27 mouse cellular contexts compared by ENCODE assay signal in genomic region chr1:55437095-55437494, GRCm38 (mm10). TPM values are rescaled to one million over a fixed set of nuclear protein-coding genes. Genes with fewer than 3 reads are reported as not detected.
A peak's percentile ranks its signal among the peaks of the same experiment; 100 is the strongest.
DNase-seq lines count a peak whose midpoint lies in the region; ATAC-seq and TF ChIP-seq lines count a peak whose summit lies in the region.
"Had no signal": no experiment of that assay in that cellular context is flagged by ENCODE, and none has a peak within 500 bp of the region (broad histone marks: within the 10 kb centered on the region; RNA-seq: fewer than 3 reads in every experiment).

No protein-coding gene starts in this region.

- no peaks in the 10 kb centered on the region for H3K9me3 ChIP-seq in heart, embryonic 14.5 days (ENCODE audit: control insufficient read depth, low read length)
- H3K9me3 ChIP-seq in lung, embryonic 15.5 days, result no peaks in the 10 kb centered on the region
- no peaks in the 10 kb centered on the region for H3K9me3 ChIP-seq in intestine, postnatal 0 days (ENCODE audit: control insufficient read depth)
- no peaks in the 10 kb centered on the region for H3K9me3 ChIP-seq in stomach, postnatal 0 days (ENCODE audit: control insufficient read depth, low read length)
- H3K9me3 ChIP-seq: forebrain, embryonic 10.5 days; G1E; limb, embryonic 15.5 days; liver, embryonic 15.5 days; neural tube, embryonic 15.5 days had no signal

- DNase-seq in heart, adult 18-20 months, result no peak
- no peak for DNase-seq in lung, postnatal 14 days
- no peak for DNase-seq in stomach, postnatal 0 days (ENCODE audit: low spot score)
- no peak for DNase-seq in embryo, embryonic 11 days
- DNase-seq: B cell, adult 2 months; cerebellum, adult 11 months; cerebellum, adult 9-11 months; forebrain, postnatal 0 days; gastrocnemius, postnatal 14 days; kidney, adult 2 months; left cerebral cortex, postnatal 4 days; right cerebral cortex, adult 18-20 months; right cerebral cortex, postnatal 4 days had no signal

- H3K27ac ChIP-seq in heart, embryonic 14.5 days (replicated peaks in 1 of 2; ENCODE audit: control insufficient read depth in 1 of 2, insufficient read depth in 1 of 2, low read depth in 2 of 2, low read length in 2 of 2), result no peak overlapping the region
- no peak overlapping the region for H3K27ac ChIP-seq in lung, embryonic 15.5 days
- H3K27ac ChIP-seq in intestine, postnatal 0 days (ENCODE audit: low read depth, low read length), result no peak overlapping the region
- no peak overlapping the region for H3K27ac ChIP-seq in stomach, postnatal 0 days (replicated peaks)
- H3K27ac ChIP-seq: forebrain, embryonic 10.5 days; hindbrain, postnatal 0 days; kidney, postnatal 0 days; limb, embryonic 15.5 days; liver, embryonic 15.5 days; macrophage; neural tube, embryonic 15.5 days had no signal

- no peak overlapping the region for H3K9ac ChIP-seq in heart, embryonic 14.5 days (ENCODE audit: low read length)
- no peak overlapping the region for H3K9ac ChIP-seq in lung, embryonic 15.5 days
- H3K9ac ChIP-seq in intestine, postnatal 0 days (ENCODE audit: low read depth, low read length), result no peak overlapping the region
- H3K9ac ChIP-seq in stomach, postnatal 0 days (ENCODE audit: low read length), result no peak overlapping the region
- H3K9ac ChIP-seq: forebrain, postnatal 0 days; limb, embryonic 15.5 days; liver, embryonic 15.5 days; neural tube, embryonic 15.5 days had no signal

- H3K4me1 ChIP-seq in heart, embryonic 14.5 days (ENCODE audit: control insufficient read depth in 2 of 2, insufficient read depth in 2 of 2, low read length in 2 of 2), result peaks cover 3% of the 10 kb centered on the region in 2 experiments; a peak in 1 of 4 replicates
- peaks cover 11% of the 10 kb centered on the region for H3K4me1 ChIP-seq in lung, embryonic 15.5 days
- H3K4me1 ChIP-seq in intestine, postnatal 0 days (replicated peaks; ENCODE audit: control insufficient read depth, insufficient read depth, low read length), result no peaks in the 10 kb centered on the region
- no peaks in the 10 kb centered on the region for H3K4me1 ChIP-seq in stomach, postnatal 0 days (replicated peaks; ENCODE audit: control insufficient read depth, insufficient read depth)
- H3K4me1 ChIP-seq: liver, embryonic 15.5 days; neural tube, embryonic 15.5 days had no signal

- TF ChIP-seq CTCF in intestine, postnatal 0 days (IDR thresholded peaks at IDR 0.05; ENCODE audit: low read depth), result no peak
- no peak for TF ChIP-seq CTCF in stomach, postnatal 0 days (IDR thresholded peaks at IDR 0.05; ENCODE audit: low read depth)

- no peaks in the 10 kb centered on the region for H3K27me3 ChIP-seq in heart, embryonic 14.5 days (ENCODE audit: control insufficient read depth, insufficient read depth, low read length)
- H3K27me3 ChIP-seq in lung, embryonic 15.5 days, result no peaks in the 10 kb centered on the region
- H3K27me3 ChIP-seq in intestine, postnatal 0 days (replicated peaks; ENCODE audit: control insufficient read depth, insufficient read depth, low read length), result no peaks in the 10 kb centered on the region
- H3K27me3 ChIP-seq in stomach, postnatal 0 days (ENCODE audit: control insufficient read depth, insufficient read depth, low read length), result no peaks in the 10 kb centered on the region
- H3K27me3 ChIP-seq: CH12.LX; limb, embryonic 15.5 days; liver, embryonic 15.5 days; neural tube, embryonic 15.5 days; Patski had no signal

- H3K36me3 ChIP-seq in heart, embryonic 14.5 days (ENCODE audit: control insufficient read depth, insufficient read depth, low read length), result no peaks in the 10 kb centered on the region
- H3K36me3 ChIP-seq in lung, embryonic 15.5 days, result no peaks in the 10 kb centered on the region
- H3K36me3 ChIP-seq in intestine, postnatal 0 days (ENCODE audit: control insufficient read depth, insufficient read depth), result no peaks in the 10 kb centered on the region
- no peaks in the 10 kb centered on the region for H3K36me3 ChIP-seq in stomach, postnatal 0 days (ENCODE audit: control insufficient read depth, insufficient read depth, low read length)
- H3K36me3 ChIP-seq: forebrain, embryonic 10.5 days; G1E; limb, embryonic 15.5 days; liver, embryonic 15.5 days; neural tube, embryonic 15.5 days had no signal

- WGBS in heart, embryonic 14.5 days, result 53% methylated on average over 8 of the region's 8 CpGs
- WGBS in lung, embryonic 15.5 days, result 23% methylated on average over 8 of the region's 8 CpGs
- WGBS in intestine, postnatal 0 days, result 43% methylated on average over 8 of the region's 8 CpGs
- 23% methylated on average over 8 of the region's 8 CpGs for WGBS in stomach, postnatal 0 days

- H3K4me2 ChIP-seq in heart, embryonic 14.5 days (ENCODE audit: low read length), result 0 out of 2 replicates have a peak overlapping the region, but pooled peaks have one; percentile 11
- peak overlapping the region; percentile 26 for H3K4me2 ChIP-seq in lung, embryonic 15.5 days
- H3K4me2 ChIP-seq in intestine, postnatal 0 days (replicated peaks; ENCODE audit: low read depth), result peak overlapping the region; percentile 38
- peak overlapping the region; percentile 38 for H3K4me2 ChIP-seq in stomach, postnatal 0 days (replicated peaks; ENCODE audit: low read depth)
- H3K4me2 ChIP-seq: limb, embryonic 15.5 days; liver, embryonic 15.5 days; midbrain, embryonic 11.5 days; neural tube, embryonic 15.5 days had no signal

- no peak for TF ChIP-seq EP300 in stomach, postnatal 0 days (optimal IDR thresholded peaks at IDR 0.05)

- H3K4me3 ChIP-seq in heart, embryonic 14.5 days (ENCODE audit: control insufficient read depth in 1 of 2, insufficient read depth in 1 of 2, low read depth in 1 of 2, low read length in 2 of 2), result no peak overlapping the region
- no peak overlapping the region for H3K4me3 ChIP-seq in lung, embryonic 15.5 days
- H3K4me3 ChIP-seq in intestine, postnatal 0 days (ENCODE audit: low read depth, low read length), result no peak overlapping the region
- no peak overlapping the region for H3K4me3 ChIP-seq in stomach, postnatal 0 days (ENCODE audit: low read depth, low read length)
- H3K4me3 ChIP-seq: forebrain, embryonic 10.5 days; limb, embryonic 15.5 days; liver, embryonic 15.5 days; neural tube, embryonic 15.5 days had no signal

- ATAC-seq in heart, embryonic 14.5 days (ENCODE audit: insufficient number of reproducible peaks, insufficient read depth, low FRiP score, low read depth), result no peak
- no peak for ATAC-seq in lung, embryonic 15.5 days (ENCODE audit: borderline replicate concordance, extremely low read depth, low FRiP score, low TSS enrichment)
- ATAC-seq in intestine, postnatal 0 days, result no peak
- no peak for ATAC-seq in stomach, postnatal 0 days (ENCODE audit: low FRiP score, low TSS enrichment)
- ATAC-seq: forebrain, postnatal 0 days; hindbrain, postnatal 0 days; Patski had no signal

RNA-seq across cellular contexts. Expression of gene Plcl1, which starts 31.4 kb away (rescaled TPM):
- polyA plus RNA-seq in heart, embryonic 14.5 days (2014; fragmentation: Nextera tagmentation; extraction: Ambion mirVana), result 1.1 and 1.2 TPM in 2 replicates
- total RNA-seq in heart, adult 18-20 months (2021), result 1 to 10 TPM; 2.7 to 3.3 TPM
- 2.0 and 2.2 TPM in 2 replicates for polyA plus RNA-seq in lung, embryonic 15.5 days (2015; fragmentation: Nextera tagmentation; extraction: Ambion mirVana)
- polyA plus RNA-seq in intestine, postnatal 0 days (2015; fragmentation: Nextera tagmentation; extraction: Ambion mirVana), result 1.1 and 1.3 TPM in 2 replicates
- 1.6 and 1.7 TPM in 2 replicates for polyA plus RNA-seq in stomach, postnatal 0 days (2015; fragmentation: Nextera tagmentation; extraction: Ambion mirVana)
- polyA plus RNA-seq: G1E had no signal
